Mouse (Mus musculus) neutrophil, adult 5-6 weeks (primary cell): Measurements from ENCODE around the gene Foxp1. TPM values are rescaled to one million over a fixed set of nuclear protein-coding genes. Genes with fewer than 3 reads are reported as not detected.

ENCODE experiments used
- ATAC-seq: fragments of 151-379, 151-347 bp; 2 replicates; pipeline ENCODE4 v1.8.0; 2017; ENCODE audit warnings: mild to moderate bottlenecking, moderate TSS enrichment; ENCODE audit not compliant: insufficient number of reproducible peaks, poor library complexity, low FRiP score, severe bottlenecking; ENCODE audit errors: extremely low read depth
- total RNA-seq: library from RNA; stranded (forward); fragments of 200-1000 nt; gene quantifications from 2 replicates; pipeline ENCODE4 v1.2.3, GENCODE M21; 2017

Gene Foxp1
- total RNA-seq, 1 experiment from 2014 or later: 448 TPM

DNA sequence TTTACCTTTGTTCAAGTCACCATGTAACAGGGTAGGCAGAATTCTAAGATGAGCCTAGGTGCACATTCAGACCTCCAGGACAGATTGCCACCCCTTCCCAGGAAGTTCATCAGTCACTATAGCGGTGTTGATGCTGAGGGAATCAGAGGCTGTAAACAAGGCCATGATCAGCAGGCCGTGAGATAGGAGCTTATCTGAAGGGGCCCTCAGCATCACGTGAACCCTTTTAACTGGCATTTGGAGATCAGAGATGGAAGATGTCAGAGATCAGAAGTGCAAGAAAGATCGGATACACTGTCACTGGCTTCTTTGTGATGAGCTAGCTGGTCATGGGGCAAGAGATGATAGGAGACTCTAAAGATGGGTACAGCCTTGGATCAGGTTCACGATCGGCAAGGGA is 414.8 kb downstream of the Foxp1 start:
- no peak for ATAC-seq

DNA sequence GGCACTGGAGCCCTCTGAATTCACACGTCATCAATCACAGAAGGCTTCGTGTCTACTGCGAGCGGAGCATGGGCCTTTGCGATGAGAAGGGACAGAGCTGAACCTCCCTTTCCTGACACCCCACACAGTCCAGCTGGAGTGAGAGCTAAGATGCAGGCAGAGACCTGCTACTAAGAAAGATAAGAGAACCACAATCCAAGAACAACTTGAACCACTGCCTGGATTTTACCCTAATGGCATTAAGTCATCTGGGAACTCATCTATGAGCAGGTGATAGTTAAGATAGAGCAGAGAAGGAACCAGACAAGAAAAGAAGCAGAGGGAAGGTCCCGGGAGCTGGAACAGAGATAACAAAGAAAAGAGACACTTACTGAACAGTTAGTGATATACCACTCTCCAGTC is 415.4 kb downstream of the Foxp1 start:
- no peak for ATAC-seq

GRCm38 (mm10) chr6:99105979-99106378 is 416.5 kb downstream of the Foxp1 start:
- no peak for ATAC-seq

DNA sequence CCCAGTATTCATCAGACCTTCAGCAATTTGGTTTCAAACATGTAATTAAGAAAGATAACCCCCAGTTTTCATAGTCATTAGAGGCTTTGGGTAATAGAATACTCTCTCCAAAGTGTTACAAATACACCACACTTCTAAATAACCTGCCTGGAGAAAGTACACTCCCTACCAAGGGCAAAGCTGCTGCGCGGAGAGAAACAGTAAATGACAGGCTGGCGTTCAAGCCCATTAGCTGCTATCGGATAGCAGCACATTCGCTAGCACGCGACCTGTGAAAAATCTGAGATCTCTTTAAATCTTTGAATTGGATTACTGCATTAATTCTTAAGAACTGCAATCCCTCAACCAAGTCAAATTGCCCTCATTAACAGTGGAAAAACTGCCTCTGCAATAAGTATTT is 418.1 kb downstream of the Foxp1 start:
- no peak for ATAC-seq

- no peak for ATAC-seq
These were observed 418.6 kb downstream of the Foxp1 start for GRCm38 (mm10) chr6:99103911-99104310.

DNA sequence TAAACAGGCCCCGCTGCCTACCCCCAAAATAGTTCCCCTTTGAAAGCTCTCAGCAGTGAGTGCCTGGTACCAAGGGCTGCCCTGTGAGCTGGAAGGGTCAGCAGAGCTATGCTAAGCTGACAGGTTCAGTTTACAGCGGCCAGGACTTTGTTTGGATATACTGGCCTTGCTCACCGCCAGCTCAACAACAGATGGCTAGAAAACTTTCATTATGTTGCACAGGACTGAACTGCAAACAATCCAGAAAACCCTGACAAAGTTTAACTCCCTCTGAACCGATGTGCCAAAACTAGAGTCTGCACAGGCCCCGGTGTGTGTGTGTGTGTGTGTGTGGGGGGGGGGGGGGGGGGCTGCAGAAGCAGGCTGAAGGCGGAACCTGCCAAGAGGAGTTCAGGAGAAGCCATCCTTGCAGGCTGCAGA is 421.0 kb downstream of the Foxp1 start:
- no peak for ATAC-seq

- ATAC-seq: no peak
These were observed 422.2 kb downstream of the Foxp1 start for GRCm38 (mm10) chr6:99100331-99100730.

DNA sequence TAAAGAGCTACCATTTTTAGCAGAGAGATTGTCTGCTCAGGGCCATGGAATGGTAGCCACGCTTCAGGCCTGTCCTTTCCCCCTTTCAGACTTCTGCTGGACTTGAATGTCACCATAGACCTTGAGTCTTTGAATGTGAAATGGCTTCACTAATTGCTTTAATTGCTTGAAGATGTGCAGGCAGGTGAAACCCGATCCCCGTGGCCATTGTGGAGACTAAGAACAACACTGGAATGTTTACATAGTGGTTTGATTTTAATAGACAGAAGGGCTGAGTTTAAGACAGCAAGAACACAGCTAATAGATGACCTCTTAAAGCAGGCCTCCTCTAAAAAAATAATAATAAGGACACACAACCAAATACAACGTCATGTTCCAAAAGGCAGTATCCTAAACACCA is 422.7 kb downstream of the Foxp1 start:
- no peak for ATAC-seq

GRCm38 (mm10) chr6:99097191-99097590 is 425.3 kb downstream of the Foxp1 start:
- no peak for ATAC-seq

DNA sequence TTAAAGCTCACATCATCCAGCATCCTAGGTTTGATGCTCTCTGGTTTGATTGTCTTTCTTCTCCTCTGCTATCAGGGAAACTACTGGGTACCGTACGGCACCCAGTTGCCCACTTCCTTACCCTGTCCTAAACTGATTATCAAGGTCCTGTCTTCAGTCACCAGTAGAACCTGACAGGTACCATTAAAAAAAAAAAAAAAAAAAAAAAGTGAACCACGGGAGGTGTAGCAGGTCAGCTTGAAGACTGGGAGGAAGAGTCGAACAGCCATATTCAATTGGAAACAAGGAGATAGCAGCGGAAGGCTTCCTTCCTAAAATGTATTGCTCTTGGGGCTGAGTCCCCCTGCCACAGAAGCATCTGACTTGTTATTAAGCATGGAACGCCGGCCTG is 425.8 kb downstream of the Foxp1 start:
- ATAC-seq: no peak

DNA sequence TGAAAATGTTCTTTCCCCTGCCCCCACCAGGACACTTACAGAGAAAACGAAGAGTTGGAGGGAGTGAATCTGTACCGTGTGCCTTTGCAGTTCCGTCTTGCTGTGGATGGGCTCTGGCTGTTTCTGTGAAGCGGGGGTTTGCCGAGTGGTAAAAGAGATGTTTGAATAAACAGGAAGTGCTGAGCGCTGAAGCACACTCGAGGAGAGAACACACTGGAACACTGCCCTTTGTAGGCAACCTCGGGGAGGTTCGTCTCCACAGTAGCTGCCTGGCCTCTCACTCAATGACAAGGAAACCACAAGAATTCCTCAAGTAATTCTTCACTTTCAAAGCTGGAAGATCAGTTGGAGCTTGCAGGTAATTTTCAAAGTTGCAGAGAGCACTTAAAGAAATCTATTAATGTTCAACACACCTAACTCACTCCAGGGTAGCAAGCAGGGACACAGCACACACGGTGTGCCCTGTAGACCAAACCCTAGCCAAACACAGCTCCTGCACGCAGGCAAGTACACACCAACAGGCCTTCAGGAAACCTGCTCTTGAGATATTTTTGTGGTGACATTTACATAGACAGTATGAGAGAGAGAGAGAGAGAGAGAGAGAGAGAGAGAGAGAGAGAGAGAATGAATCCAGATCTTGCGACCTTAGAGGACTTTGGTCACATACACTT is 426.3 kb downstream of the Foxp1 start:
- ATAC-seq: peak; percentile 73

- peak; percentile 40; the same call in 1 of the 2 replicates for ATAC-seq
These were observed 427.1 kb downstream of the Foxp1 start for GRCm38 (mm10) chr6:99095185-99096104.

DNA sequence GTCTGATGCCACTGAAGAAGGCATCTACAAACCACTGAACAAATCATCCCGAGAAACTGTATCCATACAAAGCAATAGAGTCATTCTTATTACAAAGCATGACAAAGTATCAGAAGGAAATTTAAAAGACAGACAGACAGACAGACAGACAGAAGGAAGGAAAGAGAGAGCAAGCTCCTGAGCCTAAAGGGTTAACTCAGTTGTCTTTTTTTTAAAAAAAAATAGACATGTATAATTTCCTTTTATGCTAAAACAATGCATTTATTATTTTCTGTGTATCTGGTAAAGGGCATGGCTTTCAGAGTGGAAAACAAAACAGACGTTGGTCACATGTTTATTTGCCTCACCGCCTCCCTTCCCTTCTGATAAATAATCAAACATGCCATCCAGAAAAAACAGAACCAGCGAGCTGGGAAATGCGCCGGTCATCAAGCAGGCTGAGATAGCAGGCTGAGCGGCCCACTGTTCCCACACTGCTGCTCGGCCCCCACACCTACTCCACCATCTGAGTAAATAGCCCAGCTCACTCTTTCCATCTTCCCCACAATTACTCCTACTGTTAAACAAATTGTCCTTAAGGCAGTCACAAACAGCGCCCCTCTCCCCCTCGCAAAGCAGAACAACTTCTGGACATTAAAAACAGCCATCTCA is 428.1 kb downstream of the Foxp1 start:
- no peak for ATAC-seq

- no peak for ATAC-seq
These were observed 428.7 kb downstream of the Foxp1 start for GRCm38 (mm10) chr6:99093856-99094255.

DNA sequence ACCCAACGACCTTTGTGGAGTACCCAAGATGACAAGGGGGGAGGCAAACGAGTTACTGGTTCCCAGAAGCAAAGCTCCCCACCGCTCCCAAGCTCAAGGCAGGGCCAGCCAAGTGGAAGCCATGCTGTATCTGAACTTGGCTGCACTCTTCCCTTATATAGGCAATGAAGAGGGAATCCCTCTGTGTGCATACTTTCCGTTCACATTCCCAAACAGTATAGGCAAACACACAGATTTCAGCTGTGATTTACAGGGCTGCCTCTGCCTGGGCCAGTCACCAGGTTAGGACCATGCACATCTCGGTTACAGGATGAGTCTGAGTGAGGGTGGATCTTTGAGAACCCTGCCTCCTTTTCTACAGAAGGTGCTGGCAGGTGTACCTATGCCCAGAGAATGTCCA is 429.3 kb downstream of the Foxp1 start:
- ATAC-seq: no peak

- no peak for ATAC-seq
These were observed 430.7 kb downstream of the Foxp1 start for GRCm38 (mm10) chr6:99091799-99092198.

DNA sequence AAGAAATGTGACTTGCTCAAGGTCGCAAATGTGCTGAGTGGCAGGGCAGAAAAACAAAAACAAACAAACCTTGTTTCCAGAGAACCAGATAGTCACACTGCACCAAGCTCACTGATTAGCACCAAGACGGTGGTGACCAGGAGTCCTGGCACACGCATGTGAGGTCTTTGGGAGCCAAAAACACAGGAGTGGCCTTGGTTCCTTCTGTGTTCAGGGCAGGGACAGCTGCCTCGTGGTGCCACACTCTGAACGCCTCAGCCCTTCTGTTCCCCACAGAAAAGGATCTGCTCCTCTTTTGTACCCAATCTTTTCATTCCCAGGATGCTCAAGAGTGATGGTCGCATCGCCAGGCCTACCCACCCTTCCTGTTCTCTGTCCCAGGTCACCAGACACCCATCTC is 434.9 kb downstream of the Foxp1 start:
- ATAC-seq: no peak

DNA sequence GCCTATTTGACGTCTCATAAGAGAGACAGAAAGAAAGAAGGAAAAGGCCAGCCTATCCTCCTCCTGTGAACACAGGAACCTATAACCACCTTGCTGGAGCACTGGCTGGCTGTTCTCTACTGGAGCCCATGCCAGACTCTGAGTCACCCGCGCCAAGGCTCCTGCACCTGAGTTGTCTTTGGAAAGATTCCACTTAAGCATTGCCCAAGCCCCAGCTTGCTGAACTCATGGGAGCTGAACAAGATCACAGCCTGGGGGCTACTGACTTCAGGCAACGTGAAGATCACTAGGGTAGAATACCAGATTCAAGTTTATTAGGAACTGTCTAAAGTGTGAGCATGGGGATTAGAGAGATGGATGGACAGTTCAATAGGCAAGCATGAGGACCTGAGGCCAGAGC is 437.6 kb downstream of the Foxp1 start:
- no peak for ATAC-seq

- no peak for ATAC-seq
These were observed 441.3 kb downstream of the Foxp1 start for GRCm38 (mm10) chr6:99081259-99081658.
